Mouse (Mus musculus): ENCODE data around the gene Arhgef2. TPM values are rescaled to one million over a fixed set of nuclear protein-coding genes. Genes with fewer than 3 reads are reported as not detected.
A peak's percentile ranks its signal among the peaks of the same experiment; 100 is the strongest.

The Arhgef2 gene
- polyA plus RNA-seq, 1 experiment from 2014 or later, result 134 TPM

- Histone ChIP-seq H3K9me3 (ENCODE audit: control insufficient read depth, low read length) (no peaks in the 10 kb centered on the region), H3K4me1 (ENCODE audit: control insufficient read depth, insufficient read depth, low read length) (peaks cover 17% of the 10 kb centered on the region), H3K27ac (replicated peaks; ENCODE audit: low read depth, low read length) (peak overlapping the region; percentile 97; the same call in 1 of the 2 replicates), H3K27me3 (ENCODE audit: control insufficient read depth, insufficient read depth, low read length) (no peaks in the 10 kb centered on the region), H3K4me2 (ENCODE audit: low read length) (peak overlapping the region; percentile 67), H3K9ac (replicated peaks; ENCODE audit: low read length) (no peak overlapping the region), H3K4me3 (replicated peaks; ENCODE audit: low read depth, low read length) (peak overlapping the region; percentile 95), H3K36me3 (ENCODE audit: control insufficient read depth, insufficient read depth, low read length) (peaks cover 16% of the 10 kb centered on the region)
- 61% methylated on average over 7 of the region's 8 CpGs for WGBS
- ATAC-seq (ENCODE audit: low FRiP score, low TSS enrichment) (no peak), DNase-seq (no peak)
Observed at GRCm38 (mm10) chr3:88684236-88684979, 78.6 kb downstream of the Arhgef2 start.

GRCm38 (mm10) chr3:88684980-88685941, 79.5 kb downstream of the Arhgef2 start, which contains the start of gene Khdc4:
Gene Khdc4 (plus strand): TSS chr3:88685803.
- peaks cover 17% of the 10 kb centered on the region for H3K4me1 ChIP-seq (ENCODE audit: control insufficient read depth, insufficient read depth, low read length)
- 1% methylated on average over 47 of the region's 47 CpGs for WGBS
- peak within 1 kb of the TSS; percentile 94 for H3K9ac ChIP-seq (replicated peaks; ENCODE audit: low read length)
- peak; percentile 99 for ATAC-seq (ENCODE audit: low FRiP score, low TSS enrichment)
- peak within 1 kb of the TSS; percentile 97 for H3K27ac ChIP-seq (replicated peaks; ENCODE audit: low read depth, low read length)
- no peaks in the 10 kb centered on the region for H3K9me3 ChIP-seq (ENCODE audit: control insufficient read depth, low read length)
- DNase-seq, result peak; percentile 98
- peak within 1 kb of the TSS; percentile 67 for H3K4me2 ChIP-seq (ENCODE audit: low read length)
- peaks cover 25% of the 10 kb centered on the region for H3K36me3 ChIP-seq (ENCODE audit: control insufficient read depth, insufficient read depth, low read length)
- H3K4me3 ChIP-seq (replicated peaks; ENCODE audit: low read depth, low read length), result peak within 1 kb of the TSS; percentile 95
- H3K27me3 ChIP-seq (ENCODE audit: control insufficient read depth, insufficient read depth, low read length), result no peaks in the 10 kb centered on the region

- Histone ChIP-seq H3K9me3 (ENCODE audit: control insufficient read depth, low read length) (no peaks in the 10 kb centered on the region), H3K27ac (replicated peaks; ENCODE audit: low read depth, low read length) (peak overlapping the region; percentile 97), H3K4me3 (replicated peaks; ENCODE audit: low read depth, low read length) (peak overlapping the region; percentile 95), H3K36me3 (ENCODE audit: control insufficient read depth, insufficient read depth, low read length) (peaks cover 32% of the 10 kb centered on the region), H3K27me3 (ENCODE audit: control insufficient read depth, insufficient read depth, low read length) (no peaks in the 10 kb centered on the region), H3K4me1 (ENCODE audit: control insufficient read depth, insufficient read depth, low read length) (peaks cover 17% of the 10 kb centered on the region), H3K9ac (replicated peaks; ENCODE audit: low read length) (peak overlapping the region; percentile 94), H3K4me2 (ENCODE audit: low read length) (peak overlapping the region; percentile 66)
- WGBS, result under 1% methylated on average over 45 of the region's 45 CpGs
- peak; percentile 82 for DNase-seq
- ATAC-seq (ENCODE audit: low FRiP score, low TSS enrichment), result peak; percentile 76
Observed at GRCm38 (mm10) chr3:88685958-88686451, 80.2 kb downstream of the Arhgef2 start.

GRCm38 (mm10) chr3:88686734-88687611, 81.2 kb downstream of the Arhgef2 start:
- ATAC-seq (ENCODE audit: low FRiP score, low TSS enrichment), result no peak
- H3K9me3 ChIP-seq (ENCODE audit: control insufficient read depth, low read length), result no peaks in the 10 kb centered on the region
- peaks cover 17% of the 10 kb centered on the region for H3K4me1 ChIP-seq (ENCODE audit: control insufficient read depth, insufficient read depth, low read length)
- peak overlapping the region; percentile 66 for H3K4me2 ChIP-seq (ENCODE audit: low read length)
- H3K27ac ChIP-seq (replicated peaks; ENCODE audit: low read depth, low read length), result peak overlapping the region; percentile 97
- no peak for DNase-seq
- whole genome bisulfite sequencing, result 61% methylated on average over 13 of the region's 13 CpGs
- H3K4me3 ChIP-seq (replicated peaks; ENCODE audit: low read depth, low read length), result peak overlapping the region; percentile 95
- peak overlapping the region; percentile 94 for H3K9ac ChIP-seq (replicated peaks; ENCODE audit: low read length)
- peaks cover 42% of the 10 kb centered on the region for H3K36me3 ChIP-seq (ENCODE audit: control insufficient read depth, insufficient read depth, low read length)
- no peaks in the 10 kb centered on the region for H3K27me3 ChIP-seq (ENCODE audit: control insufficient read depth, insufficient read depth, low read length)

- Histone ChIP-seq H3K4me3 (replicated peaks; ENCODE audit: low read depth, low read length) (no peak overlapping the region), H3K27me3 (ENCODE audit: control insufficient read depth, insufficient read depth, low read length) (no peaks in the 10 kb centered on the region), H3K4me2 (ENCODE audit: low read length) (no peak overlapping the region), H3K4me1 (ENCODE audit: control insufficient read depth, insufficient read depth, low read length) (peaks cover 17% of the 10 kb centered on the region), H3K27ac (replicated peaks; ENCODE audit: low read depth, low read length) (no peak overlapping the region), H3K36me3 (ENCODE audit: control insufficient read depth, insufficient read depth, low read length) (peaks cover 59% of the 10 kb centered on the region), H3K9ac (replicated peaks; ENCODE audit: low read length) (no peak overlapping the region), H3K9me3 (ENCODE audit: control insufficient read depth, low read length) (no peaks in the 10 kb centered on the region)
- DNase-seq (no peak), ATAC-seq (ENCODE audit: low FRiP score, low TSS enrichment) (no peak)
- 92% methylated on average over 5 of the region's 5 CpGs for WGBS
Observed at GRCm38 (mm10) chr3:88689079-88689478, 83.3 kb downstream of the Arhgef2 start.

- Histone ChIP-seq H3K27me3 (ENCODE audit: control insufficient read depth, insufficient read depth, low read length) (no peaks in the 10 kb centered on the region), H3K27ac (replicated peaks; ENCODE audit: low read depth, low read length) (no peak overlapping the region), H3K4me1 (ENCODE audit: control insufficient read depth, insufficient read depth, low read length) (no peaks in the 10 kb centered on the region), H3K4me2 (ENCODE audit: low read length) (no peak overlapping the region), H3K4me3 (replicated peaks; ENCODE audit: low read depth, low read length) (no peak overlapping the region), H3K9ac (replicated peaks; ENCODE audit: low read length) (no peak overlapping the region), H3K9me3 (ENCODE audit: control insufficient read depth, low read length) (no peaks in the 10 kb centered on the region), H3K36me3 (ENCODE audit: control insufficient read depth, insufficient read depth, low read length) (peaks cover 96% of the 10 kb centered on the region)
- DNase-seq, result no peak
- no peak for ATAC-seq (ENCODE audit: low FRiP score, low TSS enrichment)
Observed at GRCm38 (mm10) chr3:88695545-88695944, 89.8 kb downstream of the Arhgef2 start.
